Mouse (Mus musculus): ENCODE measurements around the gene Zmiz1. TPM values are rescaled to one million over a fixed set of nuclear protein-coding genes. Genes with fewer than 3 reads are reported as not detected.

Gene Zmiz1
- total and polyA plus RNA-seq, 3 experiments, result 0.09 to 0.16 TPM; not detected in 1

GRCm38 (mm10) chr14:25594611-25595010, 135.6 kb downstream of the Zmiz1 start:
- H3K27me3 ChIP-seq (ENCODE audit: insufficient read depth, low read length), result no peaks in the 10 kb centered on the region
- H3K4me3 ChIP-seq (ENCODE audit: low read depth, low read length), result no peak overlapping the region
- DNase-seq (ENCODE audit: low spot score) (no peak), ATAC-seq (ENCODE audit: extremely low read depth, insufficient number of reproducible peaks, low FRiP score, poor library complexity, severe bottlenecking) (no peak)
- H3K9me3 ChIP-seq (replicated peaks), result peaks cover 67% of the 10 kb centered on the region
- no peak for TF ChIP-seq GATA1 (IDR thresholded peaks at IDR 0.05; ENCODE audit: borderline replicate concordance, low read length)
- TF ChIP-seq POLR2AphosphoS5 (IDR thresholded peaks at IDR 0.05; ENCODE audit: insufficient replicate concordance, low read depth, low read length), result no peak
- H3K4me1 ChIP-seq (ENCODE audit: insufficient read depth, low read depth, low read length), result no peaks in the 10 kb centered on the region
- H3K36me3 ChIP-seq (replicated peaks), result no peaks in the 10 kb centered on the region

GRCm38 (mm10) chr14:25598960-25599359, 140.0 kb downstream of the Zmiz1 start:
- Histone ChIP-seq H3K9me3 (replicated peaks) (peaks cover 86% of the 10 kb centered on the region), H3K4me3 (ENCODE audit: low read depth, low read length) (no peak overlapping the region), H3K36me3 (replicated peaks) (no peaks in the 10 kb centered on the region), H3K4me1 (ENCODE audit: insufficient read depth, low read depth, low read length) (no peaks in the 10 kb centered on the region), H3K27me3 (ENCODE audit: insufficient read depth, low read length) (no peaks in the 10 kb centered on the region)
- DNase-seq (ENCODE audit: low spot score) (no peak), ATAC-seq (ENCODE audit: extremely low read depth, insufficient number of reproducible peaks, low FRiP score, poor library complexity, severe bottlenecking) (no peak)
- TF ChIP-seq GATA2 (IDR thresholded peaks at IDR 0.05; ENCODE audit: borderline replicate concordance, low read depth, low read length) (no peak), CTCF (IDR thresholded peaks at IDR 0.05; ENCODE audit: low read depth, low read length) (no peak), POLR2AphosphoS5 (IDR thresholded peaks at IDR 0.05; ENCODE audit: insufficient replicate concordance, low read depth, low read length) (no peak), TAL1 (conservative IDR thresholded peaks at IDR 0.05; ENCODE audit: low read depth, low read length) (no peak), GATA1 (IDR thresholded peaks at IDR 0.05; ENCODE audit: borderline replicate concordance, low read length) (no peak)

GRCm38 (mm10) chr14:25599934-25600333, 140.9 kb downstream of the Zmiz1 start:
- no peaks in the 10 kb centered on the region for H3K4me1 ChIP-seq (ENCODE audit: insufficient read depth, low read depth, low read length)
- H3K4me3 ChIP-seq (ENCODE audit: low read depth, low read length), result no peak overlapping the region
- DNase-seq (ENCODE audit: low spot score), result no peak
- TF ChIP-seq GATA1 (IDR thresholded peaks at IDR 0.05; ENCODE audit: borderline replicate concordance, low read length), result no peak
- no peak for TF ChIP-seq POLR2AphosphoS5 (IDR thresholded peaks at IDR 0.05; ENCODE audit: insufficient replicate concordance, low read depth, low read length)
- TF ChIP-seq CTCF (IDR thresholded peaks at IDR 0.05; ENCODE audit: low read depth, low read length), result no peak
- no peak for TF ChIP-seq TAL1 (conservative IDR thresholded peaks at IDR 0.05; ENCODE audit: low read depth, low read length)
- no peak for TF ChIP-seq GATA2 (IDR thresholded peaks at IDR 0.05; ENCODE audit: borderline replicate concordance, low read depth, low read length)
- no peaks in the 10 kb centered on the region for H3K27me3 ChIP-seq (ENCODE audit: insufficient read depth, low read length)
- no peak for ATAC-seq (ENCODE audit: extremely low read depth, insufficient number of reproducible peaks, low FRiP score, poor library complexity, severe bottlenecking)
- H3K36me3 ChIP-seq (replicated peaks), result no peaks in the 10 kb centered on the region
- H3K9me3 ChIP-seq (replicated peaks), result peaks cover 80% of the 10 kb centered on the region

- no peak for ATAC-seq (ENCODE audit: extremely low read depth, insufficient number of reproducible peaks, low FRiP score, poor library complexity, severe bottlenecking)
- H3K4me1 ChIP-seq (ENCODE audit: insufficient read depth, low read depth, low read length), result no peaks in the 10 kb centered on the region
- H3K9me3 ChIP-seq (replicated peaks), result peaks cover 78% of the 10 kb centered on the region
- no peak for DNase-seq (ENCODE audit: low spot score)
- no peak overlapping the region for H3K4me3 ChIP-seq (ENCODE audit: low read depth, low read length)
- TF ChIP-seq GATA1 (IDR thresholded peaks at IDR 0.05; ENCODE audit: borderline replicate concordance, low read length), result no peak
- no peak for TF ChIP-seq POLR2AphosphoS5 (IDR thresholded peaks at IDR 0.05; ENCODE audit: insufficient replicate concordance, low read depth, low read length)
- TF ChIP-seq GATA2 (IDR thresholded peaks at IDR 0.05; ENCODE audit: borderline replicate concordance, low read depth, low read length), result no peak
- TF ChIP-seq TAL1 (conservative IDR thresholded peaks at IDR 0.05; ENCODE audit: low read depth, low read length), result no peak
- no peak for TF ChIP-seq CTCF (IDR thresholded peaks at IDR 0.05; ENCODE audit: low read depth, low read length)
- H3K36me3 ChIP-seq (replicated peaks), result no peaks in the 10 kb centered on the region
- no peaks in the 10 kb centered on the region for H3K27me3 ChIP-seq (ENCODE audit: insufficient read depth, low read length)
Measured at GRCm38 (mm10) chr14:25600358-25600757, 141.4 kb downstream of the Zmiz1 start.

GRCm38 (mm10) chr14:25600951-25601350, 142.0 kb downstream of the Zmiz1 start:
- DNase-seq (ENCODE audit: low spot score) (no peak), ATAC-seq (ENCODE audit: extremely low read depth, insufficient number of reproducible peaks, low FRiP score, poor library complexity, severe bottlenecking) (no peak)
- no peaks in the 10 kb centered on the region for H3K36me3 ChIP-seq (replicated peaks)
- H3K4me1 ChIP-seq (ENCODE audit: insufficient read depth, low read depth, low read length), result no peaks in the 10 kb centered on the region
- no peaks in the 10 kb centered on the region for H3K27me3 ChIP-seq (ENCODE audit: insufficient read depth, low read length)
- no peak overlapping the region for H3K4me3 ChIP-seq (ENCODE audit: low read depth, low read length)
- TF ChIP-seq GATA2 (IDR thresholded peaks at IDR 0.05; ENCODE audit: borderline replicate concordance, low read depth, low read length), result no peak
- TF ChIP-seq GATA1 (IDR thresholded peaks at IDR 0.05; ENCODE audit: borderline replicate concordance, low read length), result no peak
- no peak for TF ChIP-seq CTCF (IDR thresholded peaks at IDR 0.05; ENCODE audit: low read depth, low read length)
- TF ChIP-seq POLR2AphosphoS5 (IDR thresholded peaks at IDR 0.05; ENCODE audit: insufficient replicate concordance, low read depth, low read length), result no peak
- no peak for TF ChIP-seq TAL1 (conservative IDR thresholded peaks at IDR 0.05; ENCODE audit: low read depth, low read length)
- H3K9me3 ChIP-seq (replicated peaks), result peaks cover 81% of the 10 kb centered on the region

GRCm38 (mm10) chr14:25602018-25602417, 143.0 kb downstream of the Zmiz1 start:
- no peaks in the 10 kb centered on the region for H3K4me1 ChIP-seq (ENCODE audit: insufficient read depth, low read depth, low read length)
- H3K27me3 ChIP-seq (ENCODE audit: insufficient read depth, low read length), result no peaks in the 10 kb centered on the region
- H3K4me3 ChIP-seq (ENCODE audit: low read depth, low read length), result no peak overlapping the region
- no peaks in the 10 kb centered on the region for H3K36me3 ChIP-seq (replicated peaks)
- DNase-seq (ENCODE audit: low spot score), result no peak
- peaks cover 82% of the 10 kb centered on the region for H3K9me3 ChIP-seq (replicated peaks)
- ATAC-seq (ENCODE audit: extremely low read depth, insufficient number of reproducible peaks, low FRiP score, poor library complexity, severe bottlenecking), result no peak
- TF ChIP-seq POLR2AphosphoS5 (IDR thresholded peaks at IDR 0.05; ENCODE audit: insufficient replicate concordance, low read depth, low read length) (no peak), TAL1 (conservative IDR thresholded peaks at IDR 0.05; ENCODE audit: low read depth, low read length) (no peak), GATA2 (IDR thresholded peaks at IDR 0.05; ENCODE audit: borderline replicate concordance, low read depth, low read length) (no peak), CTCF (IDR thresholded peaks at IDR 0.05; ENCODE audit: low read depth, low read length) (no peak), GATA1 (IDR thresholded peaks at IDR 0.05; ENCODE audit: borderline replicate concordance, low read length) (no peak)

Measured in G1E (cell line).